Mouse (Mus musculus) brain, embryonic 14.5 days (tissue): Measurements from ENCODE around the gene Itpr2. TPM values are rescaled to one million over a fixed set of nuclear protein-coding genes. Genes with fewer than 3 reads are reported as not detected.

Experiments used
- DNase-seq: peaks from one replicate; pipeline ENCODE4 v3.0.0-alpha.2; 2011; ENCODE audit warnings: low read depth
- CTCF ChIP-seq: fragments of 200-500 bp; IDR thresholded peaks from 2 replicates; pipeline ENCODE4 v1.5.1; 2012; ENCODE audit warnings: inconsistent platforms, mild to moderate bottlenecking, moderate library complexity, borderline replicate concordance; ENCODE audit not compliant: insufficient read depth, insufficient read length; ENCODE audit errors: extremely low read depth
- POLR2A ChIP-seq: fragments of 200-500 bp; IDR thresholded peaks from 2 replicates; pipeline ENCODE4 v1.6.1; 2012; ENCODE audit warnings: mild to moderate bottlenecking, inconsistent platforms, borderline replicate concordance; ENCODE audit not compliant: poor library complexity, insufficient read depth, insufficient read length, severe bottlenecking; ENCODE audit errors: extremely low read depth
- polyA plus RNA-seq: library from polyadenylated mRNA; depleted of rRNA; stranded (reverse); fragments of >200 nt; gene quantifications from 2 replicates; pipeline ENCODE4 v1.2.3, GENCODE M21; 2012

Gene Itpr2
- polyA plus RNA-seq, 1 experiment, result 2.6 TPM

DNA sequence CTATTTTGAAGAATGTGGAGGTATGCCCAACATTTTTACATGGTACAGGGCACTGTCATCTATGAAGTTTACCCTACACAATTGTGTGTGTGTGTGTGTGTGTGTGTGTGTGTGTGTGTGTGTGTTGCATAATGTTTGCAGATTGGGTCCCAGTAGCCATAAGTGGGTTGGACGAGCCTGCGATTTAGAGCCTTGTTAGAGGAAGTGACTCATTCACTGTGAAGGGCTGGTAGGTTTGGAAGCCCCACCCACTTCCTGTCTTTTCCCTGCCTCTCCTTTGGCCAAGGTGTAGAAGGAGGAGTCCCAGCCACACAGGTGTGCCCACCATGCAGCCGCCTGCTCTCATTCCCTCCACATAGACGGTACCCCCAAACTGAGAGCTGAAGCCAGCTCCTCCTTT, 188.6 kb downstream of the Itpr2 start:
- DNase-seq, result no peak
- TF ChIP-seq POLR2A, result no peak
- TF ChIP-seq CTCF, result no peak

DNA sequence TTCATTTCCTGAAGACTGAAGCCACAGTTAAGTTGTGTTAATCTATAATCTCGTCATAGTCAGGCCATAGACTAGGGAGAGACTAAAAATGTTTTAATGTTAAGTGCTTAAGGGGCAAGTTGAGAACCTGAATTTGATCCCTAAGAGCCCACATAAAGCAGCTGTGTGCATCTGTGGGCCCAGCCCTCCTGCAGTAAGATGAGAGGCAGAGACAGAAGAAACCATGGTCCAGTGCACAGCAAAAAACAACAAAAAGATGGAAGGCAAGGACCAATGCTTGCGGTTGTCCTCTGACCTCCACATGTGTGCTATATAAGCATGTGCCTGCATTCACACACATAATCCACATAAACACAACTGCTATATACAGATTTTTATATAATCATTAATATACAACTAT, 191.8 kb downstream of the Itpr2 start:
- DNase-seq, result no peak
- TF ChIP-seq CTCF, result no peak

DNA sequence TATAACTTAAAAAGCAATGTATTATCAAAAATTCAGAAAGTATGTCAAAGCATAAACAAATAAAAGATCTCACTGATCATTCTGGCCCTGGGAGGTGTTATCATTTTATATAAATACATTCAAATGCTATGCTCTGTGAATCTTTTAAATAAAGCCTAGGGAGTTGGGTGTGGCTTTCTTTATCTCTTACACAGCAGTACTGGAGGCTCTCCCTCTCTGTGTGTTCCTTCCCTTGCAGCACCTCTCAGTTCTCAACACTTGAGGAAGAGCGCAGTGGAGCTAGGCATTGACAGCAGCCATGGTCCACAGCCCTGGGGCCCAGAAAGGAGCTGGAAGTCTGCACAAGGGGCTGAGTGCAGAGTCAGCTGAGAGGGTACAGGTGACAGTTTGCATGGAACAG, 192.7 kb downstream of the Itpr2 start:
- TF ChIP-seq POLR2A (no peak), CTCF (no peak)
- DNase-seq, result no peak

DNA sequence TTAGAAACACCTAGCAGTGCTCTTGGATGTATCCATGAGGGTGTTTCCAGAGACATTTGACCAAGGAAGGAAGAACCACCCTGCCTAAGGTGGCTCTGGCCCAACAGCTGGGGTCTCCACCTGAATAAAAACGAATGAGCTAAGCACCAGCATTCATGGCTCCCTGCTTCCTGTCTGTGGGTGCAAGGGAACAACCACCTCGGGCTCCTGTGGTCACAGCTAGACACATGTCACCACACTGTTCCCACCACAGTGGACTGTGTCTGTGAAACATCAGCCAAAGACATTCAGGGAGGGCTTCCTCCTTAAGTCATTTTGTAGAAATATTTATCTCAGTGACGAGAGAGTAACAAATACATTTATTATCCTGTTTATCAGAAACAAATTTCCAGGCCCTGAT, 196.0 kb downstream of the Itpr2 start:
- DNase-seq, result no peak
- TF ChIP-seq POLR2A (no peak), CTCF (no peak)

DNA sequence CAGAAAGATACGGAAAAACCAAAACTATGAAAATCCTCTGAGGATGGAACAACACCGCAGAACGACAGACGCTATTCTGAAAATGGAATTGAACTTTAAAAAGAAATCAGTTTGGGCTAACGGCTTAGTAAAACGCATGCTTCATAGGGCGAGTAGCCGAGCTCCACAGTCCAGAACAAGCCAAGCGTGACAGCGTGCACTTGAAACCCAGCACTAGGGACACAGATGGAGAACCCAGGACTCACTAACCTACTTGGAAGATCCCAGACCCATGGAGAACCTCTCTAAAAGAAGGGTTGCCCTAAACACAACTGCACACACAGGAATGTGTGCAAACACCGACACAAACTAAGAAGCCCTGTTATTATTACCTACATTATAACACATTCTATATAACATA, 197.9 kb downstream of the Itpr2 start:
- no peak for TF ChIP-seq CTCF
- no peak for TF ChIP-seq POLR2A
- no peak for DNase-seq

DNA sequence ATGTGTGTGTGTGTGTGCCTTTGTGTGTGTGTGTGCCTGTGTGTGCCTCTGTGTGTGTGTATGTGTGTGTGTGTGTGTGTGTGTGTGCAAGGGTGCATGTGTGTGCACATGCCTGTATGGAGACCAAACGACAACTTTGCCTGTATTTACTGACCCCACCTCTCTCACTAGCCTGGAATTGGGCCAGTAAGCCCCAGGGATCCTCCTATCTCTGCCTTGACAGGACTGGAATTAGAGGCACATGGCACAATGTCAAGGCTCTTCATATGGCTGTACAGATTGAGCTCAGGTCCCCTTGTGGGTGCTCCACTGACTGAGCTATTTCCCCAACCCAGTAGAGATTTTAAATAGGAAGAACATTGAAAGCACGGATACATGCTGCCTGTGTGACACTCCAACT, 198.7 kb downstream of the Itpr2 start:
- TF ChIP-seq CTCF (no peak), POLR2A (no peak)
- peak; percentile 36 for DNase-seq

DNA sequence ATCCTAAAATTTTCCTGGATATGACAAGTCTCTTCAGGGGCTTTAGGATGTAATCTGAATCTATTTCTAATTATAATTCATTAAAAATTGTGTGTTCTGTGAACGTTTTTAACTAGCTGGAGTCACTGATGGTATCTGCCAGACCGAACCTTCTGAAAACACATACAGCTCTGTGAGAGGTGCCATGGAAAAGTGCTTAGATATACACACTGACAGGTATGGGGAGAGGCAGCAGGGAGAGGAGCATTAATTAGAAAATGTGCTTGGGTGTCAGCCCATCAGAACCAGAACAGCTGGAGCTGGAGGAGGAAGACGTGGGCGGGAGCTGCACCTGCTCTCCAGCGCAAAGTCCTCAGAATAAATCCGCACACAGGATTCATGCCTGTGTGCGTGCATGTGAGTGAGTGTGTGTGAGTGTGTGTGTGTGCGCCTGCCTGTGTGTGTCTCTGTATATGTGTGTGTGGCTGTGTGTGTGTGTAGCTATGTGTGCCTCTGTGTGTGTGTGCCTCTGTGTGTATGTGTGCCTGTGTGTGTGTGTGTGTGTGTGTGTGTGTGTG, 199.4 kb downstream of the Itpr2 start:
- DNase-seq, result peak; percentile 27
- no peak for TF ChIP-seq CTCF
- no peak for TF ChIP-seq POLR2A

DNA sequence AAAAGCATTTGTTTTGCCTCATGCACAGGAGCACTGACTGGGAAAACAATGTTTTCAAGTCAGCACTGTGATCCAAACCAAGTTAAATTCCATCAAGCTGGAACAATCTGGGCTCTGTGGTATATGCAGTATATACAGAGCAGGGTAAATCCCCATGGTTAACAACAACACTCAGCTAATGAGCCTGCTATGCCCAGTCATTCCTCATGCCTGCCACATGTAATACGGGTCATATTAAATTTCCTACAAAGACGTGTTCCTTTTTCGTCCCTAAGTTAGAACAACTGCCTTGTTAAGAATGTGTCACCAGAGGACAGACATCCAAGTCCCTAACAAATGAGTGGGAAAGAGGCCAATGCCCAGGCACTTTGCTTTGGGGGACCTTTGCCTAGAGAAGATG, 199.9 kb downstream of the Itpr2 start:
- DNase-seq, result no peak
- TF ChIP-seq CTCF, result no peak

DNA sequence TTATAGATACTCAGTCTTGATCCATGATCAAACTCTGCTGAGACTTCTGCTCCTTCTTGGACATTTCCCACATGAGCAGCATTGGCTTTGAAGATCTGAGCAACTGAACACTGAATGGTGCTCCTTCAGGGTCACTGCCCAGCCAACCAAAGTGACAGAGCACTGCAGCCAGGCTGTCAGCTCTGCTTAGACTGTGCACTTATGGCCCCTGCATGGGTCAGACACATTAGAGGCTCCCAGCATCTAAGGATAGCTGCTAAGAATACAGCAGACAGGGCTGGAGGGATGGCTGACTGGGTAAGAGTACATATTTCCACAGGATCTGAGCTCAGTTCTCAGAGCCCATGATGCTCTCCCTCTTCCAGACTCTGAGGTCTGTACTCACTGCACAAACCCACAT, 201.1 kb downstream of the Itpr2 start:
- TF ChIP-seq POLR2A (no peak), CTCF (no peak)
- no peak for DNase-seq

DNA sequence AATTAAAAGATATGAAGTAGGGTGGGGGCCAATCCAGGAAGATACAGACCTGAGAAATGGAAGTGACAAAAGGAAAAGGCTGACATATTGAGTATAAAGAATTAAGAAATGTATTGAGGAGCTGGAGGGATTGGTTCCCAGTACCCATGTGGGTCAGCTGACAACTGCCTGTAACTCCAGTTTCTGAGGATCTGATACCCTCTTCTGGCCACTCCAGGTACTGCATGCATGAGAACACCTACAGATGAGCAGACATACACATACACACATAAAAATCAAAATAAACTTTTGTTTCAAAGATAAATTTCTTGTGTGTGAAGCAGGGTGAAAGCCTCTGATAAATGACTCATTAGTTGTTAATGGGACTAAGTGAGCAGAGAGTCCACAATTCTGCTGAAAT, 203.3 kb downstream of the Itpr2 start:
- no peak for DNase-seq
- TF ChIP-seq CTCF (peak; percentile 44; the same call in 1 of the 2 replicates), POLR2A (no peak)

DNA sequence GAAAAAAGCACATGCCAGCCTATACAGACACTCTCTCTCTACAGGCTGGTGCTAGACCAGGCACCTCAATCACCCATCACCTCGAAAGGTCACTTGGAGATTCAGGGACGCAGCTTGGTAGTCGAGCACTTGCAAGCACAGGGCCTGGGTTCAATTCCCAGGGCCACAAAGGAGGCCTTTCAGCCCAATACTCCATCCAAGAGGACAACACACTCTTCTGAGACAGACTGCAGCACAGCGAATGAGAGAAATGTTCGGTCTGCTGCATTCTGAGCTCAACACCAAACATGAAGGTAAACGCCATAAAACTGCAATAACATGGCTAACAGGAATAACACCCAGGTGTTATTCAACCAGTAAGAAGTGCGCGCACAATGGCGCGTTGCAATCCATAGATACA, 211.0 kb downstream of the Itpr2 start:
- no peak for DNase-seq
- TF ChIP-seq CTCF, result no peak
- no peak for TF ChIP-seq POLR2A

DNA sequence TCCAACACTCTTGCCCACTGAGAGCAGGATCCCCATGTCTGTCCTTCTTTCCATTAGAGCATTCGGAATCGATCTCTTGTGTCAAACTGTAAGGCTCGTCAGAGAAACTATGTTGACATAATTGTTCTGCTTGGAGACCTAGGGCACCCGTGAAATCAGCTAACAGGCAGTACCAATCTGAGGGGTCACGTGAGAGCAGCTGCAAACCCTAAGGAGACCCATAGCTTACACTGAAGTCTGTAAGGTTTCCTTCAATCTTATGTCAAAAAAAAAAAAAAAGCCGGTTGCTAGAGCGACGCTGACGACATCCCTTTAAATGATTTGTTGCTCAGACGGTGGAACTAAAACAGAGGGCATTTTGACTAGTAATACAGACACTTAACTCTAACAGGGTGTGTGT, 212.2 kb downstream of the Itpr2 start:
- TF ChIP-seq CTCF (no peak), POLR2A (no peak)
- DNase-seq, result no peak

DNA sequence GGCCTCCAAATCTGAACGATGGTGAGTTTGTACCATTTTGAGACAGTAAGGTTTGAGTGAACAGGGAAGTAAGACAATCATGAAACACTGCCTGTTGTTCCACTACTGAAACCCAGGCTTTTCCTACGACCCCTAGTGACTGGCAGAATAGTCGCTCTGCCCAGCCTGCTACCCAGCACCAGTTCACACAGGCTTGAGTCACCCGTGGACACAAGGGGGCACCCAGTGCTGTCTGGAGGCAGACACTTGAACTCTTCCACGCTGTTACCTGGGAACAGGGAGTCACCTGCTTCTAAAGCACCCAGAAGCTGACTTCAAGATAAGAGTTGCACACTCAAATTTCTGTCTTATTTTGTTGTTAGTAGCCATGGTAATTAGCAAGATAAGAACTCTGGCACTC, 213.8 kb downstream of the Itpr2 start:
- TF ChIP-seq POLR2A (no peak), CTCF (no peak)
- DNase-seq, result no peak
